Mouse (Mus musculus) olfactory bulb, adult 2 months (tissue): ENCODE data around the gene Togaram1. TPM values are rescaled to one million over a fixed set of nuclear protein-coding genes. Genes with fewer than 3 reads are reported as not detected.

Experiments
- H3K27ac ChIP-seq: fragments of 200-500 bp; 2 replicates; pipeline ENCODE4 v1.5.1; 2012; ENCODE audit warnings: low read depth, low read length; ENCODE audit not compliant: insufficient read depth
- H3K4me1 ChIP-seq: fragments of 200-500 bp; 2 replicates; pipeline ENCODE4 v1.6.1; 2012; ENCODE audit warnings: low read length; ENCODE audit not compliant: control insufficient read depth, insufficient read depth
- H3K4me3 ChIP-seq: fragments of 200-500 bp; 2 replicates; pipeline ENCODE4 v1.5.1; 2012; ENCODE audit warnings: mild to moderate bottlenecking, low read depth, low read length, moderate library complexity; ENCODE audit not compliant: insufficient read depth
- CTCF ChIP-seq: fragments of 200-500 bp; IDR thresholded peaks from 2 replicates; pipeline ENCODE4 v1.5.1; 2012; ENCODE audit warnings: low read depth, mild to moderate bottlenecking, low read length, moderate library complexity; ENCODE audit not compliant: insufficient read depth
- POLR2A ChIP-seq: fragments of 200-500 bp; IDR thresholded peaks from 2 replicates; pipeline ENCODE4 v1.6.1; 2012; ENCODE audit warnings: mild to moderate bottlenecking, low read depth, low read length, moderate library complexity; ENCODE audit not compliant: insufficient read depth
- WGBS: fragments of 180-500 bp; shearing (Covaris S2); methylation state at CpG from one replicate; pipeline ENCODE4 v1.1.7; 2018; 5-methylcytosine and 5-hydroxymethylcytosine counted together
- polyA plus RNA-seq: library from polyadenylated mRNA; stranded (reverse); fragments of >200 nt; gene quantifications from 2 replicates; pipeline ENCODE4 v1.2.4, GENCODE M21; 2012; ENCODE audit warnings: low replicate concordance; ENCODE audit not compliant: missing spikeins, insufficient read depth, insufficient read length

Togaram1 gene
- polyA plus RNA-seq, 1 experiment, result not detected

DNA sequence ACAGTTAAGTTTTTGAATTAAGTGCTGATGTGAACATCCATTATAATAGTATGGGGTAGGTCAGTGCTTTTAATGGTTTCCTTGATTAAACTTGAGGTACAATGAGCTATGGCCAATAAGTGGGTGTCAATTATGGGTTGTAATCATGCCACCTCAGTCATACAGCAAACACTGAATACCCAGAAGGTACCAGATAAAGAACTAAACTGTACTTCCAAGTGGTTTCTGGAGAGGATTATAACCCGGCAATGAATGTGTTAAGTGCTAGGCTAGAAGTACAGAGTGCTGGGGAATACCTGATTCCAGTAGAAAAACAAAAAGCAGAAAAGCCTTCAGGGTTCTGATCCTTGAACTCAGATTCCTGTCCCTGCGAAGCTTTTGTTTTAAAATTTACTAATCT is 2.5 kb downstream of the Togaram1 start:
- Histone ChIP-seq H3K27ac (no peak overlapping the region), H3K4me1 (0 out of 2 replicates have a peak, but pooled peaks cover 2% of the 10 kb centered on the region)
- 0% methylated on average over 2 of the region's 2 CpGs for WGBS

DNA sequence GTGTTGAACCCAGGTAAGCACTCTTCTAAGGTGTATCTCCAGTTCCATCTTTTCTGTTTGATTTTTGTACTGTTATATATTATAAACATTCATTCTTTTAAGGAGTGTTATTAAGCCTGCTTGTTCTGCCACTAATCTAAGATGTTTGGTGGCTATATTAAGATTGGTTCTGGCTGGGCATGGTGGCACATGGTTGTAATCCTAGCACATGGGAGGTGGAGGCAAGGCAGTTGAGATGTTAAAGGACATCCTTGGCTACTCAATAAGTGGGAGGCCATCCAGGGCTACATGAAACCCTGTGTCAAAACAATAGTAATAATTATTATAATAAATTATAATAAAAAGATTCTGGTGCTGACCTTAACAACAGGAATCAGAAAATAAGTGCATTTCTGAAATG is 5.8 kb downstream of the Togaram1 start:
- Histone ChIP-seq H3K4me3 (no peak overlapping the region), H3K27ac (no peak overlapping the region), H3K4me1 (peaks cover 7% of the 10 kb centered on the region)
- no peak for TF ChIP-seq POLR2A
- no peak for TF ChIP-seq CTCF

More for the DNA sequence above, 2.5 kb downstream of the Togaram1 start:
- no peak overlapping the region for H3K4me3 ChIP-seq
- TF ChIP-seq POLR2A, result no peak
- no peak for TF ChIP-seq CTCF

DNA sequence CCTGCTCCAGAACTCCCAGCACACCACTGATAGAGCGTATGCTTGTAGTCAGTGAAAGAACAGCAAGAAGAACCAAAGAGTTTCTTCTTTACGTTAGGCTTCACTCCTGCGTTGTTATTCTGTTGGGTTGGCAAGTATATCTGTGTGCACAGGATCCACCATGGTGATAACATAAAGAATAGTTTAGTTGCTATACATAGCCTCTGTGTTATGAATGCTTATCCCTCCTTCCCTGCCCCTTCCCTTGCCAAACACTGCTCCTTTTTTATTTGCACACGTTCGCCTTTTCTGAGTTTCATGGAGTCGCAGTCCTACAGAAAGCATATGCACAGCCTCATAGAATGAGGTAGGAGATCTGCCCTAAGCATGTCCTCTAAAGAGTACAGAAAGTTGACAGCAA is 6.5 kb downstream of the Togaram1 start:
- Histone ChIP-seq H3K4me3 (no peak overlapping the region), H3K27ac (no peak overlapping the region), H3K4me1 (peaks cover 7% of the 10 kb centered on the region)
- TF ChIP-seq POLR2A (no peak), CTCF (no peak)
- WGBS, result 37% methylated on average over 6 of the region's 6 CpGs

DNA sequence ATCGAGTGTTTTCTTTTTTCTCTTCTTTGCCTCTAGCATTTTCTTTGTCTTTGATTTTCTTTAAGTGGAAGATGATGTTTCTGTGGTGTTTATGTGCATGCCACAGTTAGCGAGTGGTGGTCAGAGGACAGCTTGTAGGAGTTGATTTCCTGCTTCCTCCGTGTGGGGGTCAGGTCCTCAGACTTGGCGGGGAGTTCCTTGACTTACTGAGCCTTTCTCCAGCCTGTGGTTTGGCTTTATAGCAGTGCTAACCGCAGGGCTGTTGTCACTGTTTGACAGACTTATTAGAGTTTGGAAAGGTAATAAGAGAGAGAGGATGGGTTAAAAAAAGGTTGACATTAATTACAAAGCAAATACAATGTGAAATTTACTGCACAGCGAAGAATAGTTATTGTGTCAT is 10.0 kb downstream of the Togaram1 start:
- WGBS, result 41% methylated on average over 6 of the region's 6 CpGs
- TF ChIP-seq POLR2A, result no peak
- Histone ChIP-seq H3K4me3 (no peak overlapping the region), H3K4me1 (peaks cover 5% of the 10 kb centered on the region), H3K27ac (no peak overlapping the region)

DNA sequence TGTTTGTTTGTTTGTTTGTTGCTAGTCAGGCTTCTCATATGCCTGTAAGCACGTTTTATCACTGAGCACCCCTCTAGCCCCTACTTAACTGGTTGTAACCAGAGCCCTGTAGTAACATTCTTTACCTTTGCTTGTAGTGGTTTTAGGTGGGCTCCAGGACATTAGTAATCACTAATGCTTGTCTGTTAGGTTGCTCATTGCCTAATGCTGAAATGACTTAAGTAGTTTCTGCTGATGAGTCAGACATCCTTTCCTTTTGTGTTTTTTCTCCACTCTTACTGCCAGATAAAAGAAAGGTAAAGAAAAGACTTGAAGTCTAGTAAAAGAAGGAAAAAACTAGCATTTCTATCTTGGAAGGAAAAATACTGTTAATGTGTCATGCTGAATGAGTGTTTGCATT is 10.6 kb downstream of the Togaram1 start:
- TF ChIP-seq POLR2A, result no peak
- no peak for TF ChIP-seq CTCF
- Histone ChIP-seq H3K27ac (no peak overlapping the region), H3K4me3 (no peak overlapping the region), H3K4me1 (peaks cover 5% of the 10 kb centered on the region)
- whole genome bisulfite sequencing, result 23% methylated on average over 1 of the region's 1 CpGs

DNA sequence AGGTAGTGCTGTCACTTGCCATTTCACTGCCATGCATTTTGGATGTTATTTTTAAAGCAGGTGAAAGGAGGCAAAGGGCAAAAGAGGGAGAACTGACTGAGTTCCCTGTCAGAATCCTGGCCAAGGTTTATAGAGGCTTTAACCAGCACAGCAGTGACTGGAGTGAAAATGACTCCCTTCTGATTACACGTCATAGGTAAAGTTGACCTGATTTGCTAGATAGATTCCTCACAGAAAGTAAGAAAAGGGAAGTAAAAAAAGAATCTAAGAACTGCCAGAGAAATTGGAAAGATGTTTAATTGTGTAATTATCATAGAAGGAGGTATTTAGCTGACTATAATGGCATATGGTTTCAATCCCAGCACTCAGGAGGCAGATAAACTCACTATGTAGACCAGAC is 11.9 kb downstream of the Togaram1 start:
- H3K27ac ChIP-seq, result no peak overlapping the region
- 90% methylated on average over 1 of the region's 1 CpGs for WGBS
- H3K4me3 ChIP-seq, result no peak overlapping the region
- TF ChIP-seq CTCF (no peak), POLR2A (no peak)
- peaks cover 5% of the 10 kb centered on the region for H3K4me1 ChIP-seq

DNA sequence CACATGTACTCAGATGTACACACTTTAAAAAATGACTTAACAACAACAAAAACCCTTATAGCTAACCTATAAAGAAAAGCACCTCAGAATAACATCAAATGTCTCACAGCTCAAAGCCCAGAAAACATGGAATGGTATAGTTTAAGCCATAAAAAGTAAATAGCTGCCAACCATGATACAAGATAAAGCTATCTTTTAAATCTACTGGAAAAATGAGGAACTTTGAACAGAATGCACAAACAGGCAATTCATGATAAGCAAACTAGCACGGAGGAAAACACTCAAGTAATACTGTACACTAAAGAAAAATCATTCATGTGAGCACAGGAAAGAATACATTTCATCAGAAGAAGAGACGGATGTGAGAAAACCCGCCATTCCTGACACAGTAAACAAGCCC is 42.1 kb downstream of the Togaram1 start:
- 89% methylated on average over 3 of the region's 3 CpGs for WGBS
- TF ChIP-seq POLR2A (no peak), CTCF (no peak)
- Histone ChIP-seq H3K4me3 (no peak overlapping the region), H3K27ac (no peak overlapping the region), H3K4me1 (no peaks in the 10 kb centered on the region)

DNA sequence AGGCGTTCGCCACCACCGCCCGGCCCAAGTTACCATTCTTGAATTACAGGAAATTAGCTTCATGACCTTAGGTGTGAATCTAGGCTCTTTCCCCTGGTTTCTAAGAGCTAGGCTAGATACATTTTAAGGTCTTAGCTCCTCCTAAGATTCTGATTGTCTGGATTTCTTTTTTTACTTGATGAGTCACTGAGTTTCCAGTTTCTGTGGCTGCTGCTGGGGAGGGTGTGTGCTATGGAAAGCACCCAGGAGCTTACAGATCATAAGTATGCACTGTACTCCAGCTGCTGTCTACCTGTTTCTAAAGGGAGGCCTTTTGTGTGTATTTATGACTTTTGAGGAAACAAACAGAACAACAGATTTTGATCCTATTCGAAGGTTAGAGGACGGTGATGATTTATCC is 57.2 kb downstream of the Togaram1 start:
- TF ChIP-seq POLR2A, result no peak
- TF ChIP-seq CTCF, result no peak
- WGBS, result 73% methylated on average over 6 of the region's 6 CpGs
- no peak overlapping the region for H3K27ac ChIP-seq
- no peaks in the 10 kb centered on the region for H3K4me1 ChIP-seq
- H3K4me3 ChIP-seq, result no peak overlapping the region

DNA sequence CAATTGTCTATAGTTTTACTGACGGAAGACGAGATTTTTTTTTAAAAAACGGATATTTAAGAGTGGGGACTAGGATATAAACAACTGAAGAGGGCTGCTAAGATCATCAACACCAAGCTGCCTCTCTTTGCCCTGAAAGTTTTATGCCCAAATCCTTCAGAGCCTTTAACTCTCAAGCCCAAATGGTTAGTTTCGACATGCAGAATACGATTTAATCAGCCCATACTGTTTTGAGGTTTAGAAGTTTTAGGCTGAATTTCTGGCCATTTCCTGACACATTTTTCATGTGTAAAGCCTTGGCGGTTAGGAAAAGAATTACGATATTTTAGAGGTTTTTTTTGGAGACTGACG is 70.2 kb downstream of the Togaram1 start:
- peak overlapping the region; percentile 87 for H3K4me3 ChIP-seq
- 42% methylated on average over 8 of the region's 8 CpGs for WGBS
- H3K27ac ChIP-seq, result no peak overlapping the region
- no peak for TF ChIP-seq CTCF
- TF ChIP-seq POLR2A, result no peak
- peaks cover 2% of the 10 kb centered on the region; the same call in 1 of the 2 replicates for H3K4me1 ChIP-seq

DNA sequence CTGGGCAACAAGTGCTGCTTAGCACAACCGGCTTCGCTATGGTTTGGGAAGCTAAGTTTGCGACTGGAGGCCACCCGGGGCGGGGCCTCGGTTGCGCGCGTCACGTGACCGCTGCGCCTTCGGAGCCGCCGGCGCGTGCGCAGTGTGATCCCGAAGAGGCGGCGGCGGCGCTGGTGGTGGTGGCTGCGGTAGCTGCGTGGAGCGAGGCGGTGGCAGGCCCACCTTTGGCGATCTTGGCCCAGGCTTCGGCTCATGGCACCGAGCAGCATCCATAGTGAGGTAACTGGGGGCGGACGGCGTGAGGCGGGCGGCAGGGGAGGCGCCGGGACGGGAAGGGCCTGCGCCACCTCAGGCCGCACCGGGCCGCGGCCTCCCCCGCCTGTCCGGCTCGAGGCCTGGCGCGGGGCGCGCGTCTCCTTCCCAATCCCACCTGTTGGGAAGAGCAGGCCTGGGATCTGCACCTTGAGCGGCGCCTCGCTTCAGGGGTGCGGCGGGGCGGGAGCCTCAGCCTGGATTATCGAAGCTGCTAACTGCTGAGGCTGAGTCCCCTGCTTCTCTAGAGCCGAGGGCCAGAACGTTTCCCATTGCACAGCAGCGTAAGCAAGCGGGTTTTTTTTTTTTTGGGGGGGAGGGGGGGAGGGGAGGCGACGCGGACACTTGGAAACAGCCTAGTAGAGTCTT is 70.7 kb downstream of the Togaram1 start, which contains the start of gene Prpf39:
Gene Prpf39 (plus strand): TSS at position 144 of the 681 bp plus-strand sequence.
- peaks cover 2% of the 10 kb centered on the region; the same call in 1 of the 2 replicates for H3K4me1 ChIP-seq
- peak within 1 kb of the TSS; percentile 5 for H3K27ac ChIP-seq
- peak; percentile 87 for TF ChIP-seq POLR2A
- no peak for TF ChIP-seq CTCF
- WGBS, result under 1% methylated on average over 65 of the region's 65 CpGs
- peak within 1 kb of the TSS; percentile 87 for H3K4me3 ChIP-seq
